Mouse (Mus musculus): Measurements from ENCODE around the gene Mamstr. TPM values are rescaled to one million over a fixed set of nuclear protein-coding genes. Genes with fewer than 3 reads are reported as not detected.

The Mamstr gene
- total RNA-seq, 4 experiments from 2014 or later = 18.5 to 36.8 (median 28.8) TPM

DNA sequence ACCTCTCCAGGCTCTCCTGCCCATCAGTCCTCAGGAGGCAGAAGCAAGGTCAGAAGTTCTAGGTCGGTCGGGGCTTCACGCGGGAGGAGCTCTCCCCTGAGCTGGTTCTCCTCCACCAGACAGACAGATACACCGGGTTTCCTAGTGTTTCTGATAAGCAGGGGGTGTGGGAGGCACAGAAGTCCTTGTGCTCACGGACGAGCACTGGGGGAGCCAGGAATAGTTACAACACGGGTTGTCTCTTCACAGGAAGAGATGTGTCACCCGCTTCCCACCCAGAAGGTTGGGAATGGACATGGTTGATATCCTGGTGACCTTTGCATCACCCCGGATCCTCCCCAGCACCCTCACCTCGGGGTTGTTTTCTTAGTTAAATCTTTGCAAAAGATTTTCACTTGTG is 50.0 kb downstream of the Mamstr start:
- no peak for DNase-seq (ENCODE audit: low spot score in 2 of 2)

DNA sequence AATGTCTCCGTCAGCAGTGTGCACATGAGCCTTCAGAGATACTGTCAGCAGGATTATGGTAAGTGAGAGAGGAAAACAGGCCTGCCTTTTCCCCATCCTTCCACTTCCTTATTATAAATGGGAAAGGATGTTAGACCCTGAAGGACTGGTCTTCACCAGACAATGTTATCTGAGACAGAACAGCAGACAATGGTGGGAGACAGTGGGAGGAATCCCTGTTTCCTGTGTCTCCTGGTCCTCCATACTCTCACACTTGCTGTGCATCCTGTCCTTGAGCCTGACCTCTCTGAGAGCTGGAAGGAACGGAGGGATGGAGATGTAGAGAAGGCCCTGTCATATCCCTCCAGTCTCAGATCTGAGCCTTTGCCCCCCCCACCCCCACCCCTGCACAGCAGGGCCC is 52.6 kb downstream of the Mamstr start:
- no peak for DNase-seq (ENCODE audit: low spot score in 2 of 2)

DNA sequence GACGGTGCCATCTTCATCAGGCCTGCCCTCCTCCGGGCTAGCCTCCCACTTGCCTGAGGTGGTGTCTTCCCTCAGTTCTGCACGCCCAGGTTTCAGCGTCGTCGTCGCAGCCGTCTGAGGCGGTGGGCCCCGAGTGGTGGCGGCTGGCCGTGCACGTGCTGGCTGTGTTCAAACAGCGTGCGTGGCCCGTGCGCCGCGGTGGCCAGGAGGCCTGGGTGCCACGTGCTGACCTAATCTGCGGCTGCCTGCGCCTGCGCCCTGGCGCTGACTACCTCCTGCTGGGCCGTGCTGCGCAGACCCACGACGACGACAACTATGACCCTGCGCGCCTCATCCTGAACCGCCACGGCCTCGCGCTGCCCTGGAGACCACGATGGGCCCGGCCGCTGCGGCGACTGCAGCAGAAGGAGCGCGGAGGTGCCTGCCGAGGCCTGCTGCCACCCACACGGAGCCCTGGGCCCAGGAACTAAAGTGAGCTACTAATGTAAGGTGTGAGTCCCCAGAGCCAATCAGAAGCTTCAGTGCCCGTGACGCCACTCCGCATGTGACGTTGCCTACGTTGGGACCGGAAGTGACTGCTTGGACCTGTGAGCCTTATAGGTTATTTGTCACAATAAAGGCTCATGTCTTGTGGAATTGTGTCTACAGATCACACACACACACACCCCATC is 54.3 kb downstream of the Mamstr start, which contains the start of gene Sec1:
TSS of gene Sec1 (minus strand) at position 482 of the 671 bp plus-strand sequence.
- no peak for DNase-seq (ENCODE audit: low spot score in 2 of 2)

DNA sequence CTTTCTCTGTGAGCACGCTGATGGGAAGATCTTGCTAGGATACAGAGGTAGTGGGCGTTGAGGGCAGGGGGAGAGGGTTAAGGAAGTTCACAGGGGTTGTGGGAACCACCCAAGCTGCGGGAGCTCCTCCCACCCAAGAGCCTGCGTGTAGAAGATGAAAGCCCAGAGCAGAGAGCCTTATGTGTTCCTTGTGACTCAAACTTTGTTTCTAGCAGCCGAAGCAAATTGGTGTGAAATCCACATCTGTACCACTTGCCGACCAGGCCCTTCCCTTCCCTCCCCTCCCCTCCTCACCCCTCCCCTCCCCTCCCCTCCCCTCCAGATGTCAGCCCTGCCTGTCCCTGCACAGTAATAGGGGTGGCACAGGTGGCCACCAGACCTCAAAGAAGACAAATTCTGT is 55.3 kb downstream of the Mamstr start:
- no peak for DNase-seq (ENCODE audit: low spot score in 2 of 2)

Other genes starting within 250 kb of the Mamstr start
- 10 to 100 TPM; 45.4 to 74.5 (median 59.9) TPM for gene Snrnp70, start 244.2 kb upstream of the Mamstr start, total RNA-seq (2022)
- 10 to 100 TPM; 78.8 to 94.6 (median 88.3) TPM for gene Kcna7, start 234.3 kb upstream of the Mamstr start, total RNA-seq (2022)
- 1 to 10 TPM; 3.7 to 4.9 (median 4.3) TPM for gene Ntf5, start 226.3 kb upstream of the Mamstr start, total RNA-seq (2022)
- under 1 TPM in 2 of 4 experiments, not detected in 2; 0.46 to 0.61 TPM for gene Lhb, start 219.2 kb upstream of the Mamstr start, total RNA-seq (2022)
- 100 to 1,000 TPM; 265 to 308 (median 299) TPM for gene Gys1, start 205.1 kb upstream of the Mamstr start, total RNA-seq (2022)
- gene Ruvbl2, start 201.9 kb upstream of the Mamstr start, total RNA-seq (2022) = 10 to 100 TPM; 22.4 to 28.6 (median 24.0) TPM
- 100 to 1,000 TPM in 3 of 4 experiments, 10 to 100 TPM in 1; 83.2 to 132 (median 121) TPM for gene Ftl1, start 180.1 kb upstream of the Mamstr start, total RNA-seq (2022)
- gene Bax, start 173.1 kb upstream of the Mamstr start, total RNA-seq (2022) = 10 to 100 TPM; 14.5 to 17.8 (median 15.3) TPM
- gene Tulp2, start 158.1 kb upstream of the Mamstr start, total RNA-seq (2022) = not detected
- 10 to 100 TPM in 3 of 4 experiments, 1 to 10 TPM in 1; 9.7 to 19.4 (median 11.8) TPM for gene Gm45808, start 153.2 kb upstream of the Mamstr start, total RNA-seq (2022)
- 10 to 100 TPM; 22.2 to 29.9 (median 27.6) TPM for gene Dhdh, start 151.2 kb upstream of the Mamstr start, total RNA-seq (2022)
- gene Nucb1, start 129.6 kb upstream of the Mamstr start, total RNA-seq (2022) = 10 to 100 TPM; 51.1 to 66.1 (median 56.8) TPM
- gene Ppp1r15a, start 113.7 kb upstream of the Mamstr start, total RNA-seq (2022) = 10 to 100 TPM; 19.6 to 34.3 (median 29.4) TPM
- 1 to 10 TPM; 1.4 to 5.4 (median 4.6) TPM for gene Plekha4, start 113.6 kb upstream of the Mamstr start, total RNA-seq (2022)
- gene Hsd17b14, start 85.1 kb upstream of the Mamstr start, total RNA-seq (2022) = 1 to 10 TPM in 1 of 4 experiments, under 1 TPM in 2, not detected in 1; 0.52 to 2.8 (median 0.56) TPM
- gene Bcat2, start 69.8 kb upstream of the Mamstr start, total RNA-seq (2022) = 100 to 1,000 TPM in 1 of 4 experiments, 10 to 100 TPM in 3; 82.2 to 107 (median 91.8) TPM
- not detected for gene Fgf21, start 24.5 kb upstream of the Mamstr start, total RNA-seq (2022)
- not detected for gene Fut1, start 22.7 kb upstream of the Mamstr start, total RNA-seq (2022)
- gene Izumo1, start 18.2 kb upstream of the Mamstr start, total RNA-seq (2022) = not detected
- gene Rasip1, start 12.5 kb upstream of the Mamstr start, total RNA-seq (2022) = 1 to 10 TPM; 5.1 to 7.0 (median 5.3) TPM
- gene Fut2, start 26.4 kb downstream of the Mamstr start, total RNA-seq (2022) = under 1 TPM; 0.12 to 0.29 (median 0.20) TPM
- gene Ntn5, start 44.0 kb downstream of the Mamstr start, total RNA-seq (2022) = under 1 TPM; 0.18 to 0.48 (median 0.27) TPM
- gene Sec1, start 54.4 kb downstream of the Mamstr start, total RNA-seq (2022) = under 1 TPM in 3 of 4 experiments, not detected in 1; 0.12 to 0.18 (median 0.16) TPM
- 10 to 100 TPM; 14.3 to 18.2 (median 16.1) TPM for gene Car11, start 59.9 kb downstream of the Mamstr start, total RNA-seq (2022)
- gene Dbp, start 65.1 kb downstream of the Mamstr start, total RNA-seq (2022) = 100 to 1,000 TPM in 3 of 4 experiments, 10 to 100 TPM in 1; 69.5 to 173 (median 143) TPM
- 100 to 1,000 TPM; 479 to 609 (median 594) TPM for gene Rpl18, start 75.5 kb downstream of the Mamstr start, total RNA-seq (2022)
- gene Sphk2, start 78.0 kb downstream of the Mamstr start, total RNA-seq (2022) = 10 to 100 TPM; 10.6 to 15.0 (median 13.0) TPM
- under 1 TPM in 2 of 4 experiments, not detected in 2; 0.10 to 0.38 TPM for gene Fam83e, start 81.2 kb downstream of the Mamstr start, total RNA-seq (2022)
- gene Spaca4, start 85.8 kb downstream of the Mamstr start, total RNA-seq (2022) = not detected
- gene Lmtk3, start 143.8 kb downstream of the Mamstr start, total RNA-seq (2022) = not detected
- not detected for gene Sult2b1, start 144.7 kb downstream of the Mamstr start, total RNA-seq (2022)
- 10 to 100 TPM; 25.2 to 34.3 (median 30.8) TPM for gene Cyth2, start 174.6 kb downstream of the Mamstr start, total RNA-seq (2022)
- gene Kcnj14, start 184.8 kb downstream of the Mamstr start, total RNA-seq (2022) = under 1 TPM in 2 of 4 experiments, not detected in 2; 0.11 to 0.29 TPM
- 10 to 100 TPM; 15.5 to 17.3 (median 16.1) TPM for gene Grwd1, start 191.0 kb downstream of the Mamstr start, total RNA-seq (2022)
- gene Kdelr1, start 232.8 kb downstream of the Mamstr start, total RNA-seq (2022) = 10 to 100 TPM; 68.0 to 73.7 (median 70.1) TPM
- under 1 TPM in 2 of 4 experiments, not detected in 2; 0.07 to 0.11 TPM for gene Grin2d, start 238.4 kb downstream of the Mamstr start, total RNA-seq (2022)

Measured in gastrocnemius, adult 8-10 months (tissue).